In the genomic region with DNA sequence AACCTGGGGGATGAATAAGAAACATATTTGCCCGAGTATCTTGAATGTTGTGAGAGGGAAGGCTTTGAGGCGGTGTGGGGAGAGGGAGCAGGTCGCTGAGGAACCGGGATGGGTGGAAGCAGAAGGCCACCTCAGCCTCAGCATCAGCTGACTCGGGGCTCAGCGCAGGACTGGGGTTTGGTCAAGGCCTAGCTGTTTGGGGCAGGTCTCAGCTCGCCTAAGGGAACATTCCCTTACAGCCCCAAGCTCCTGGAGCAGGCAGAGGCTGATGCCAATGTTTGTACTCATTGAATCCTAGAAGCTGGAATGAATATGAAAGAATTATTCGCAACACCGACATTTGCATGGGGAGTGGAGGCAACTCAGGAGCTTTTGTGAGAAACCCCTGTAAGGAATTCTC, we compare ENCODE assay signal across 20 mouse cellular contexts.
"Had no signal": no experiment of that assay in that cellular context is flagged by ENCODE, and none has a peak within 500 bp of the region (broad histone marks: within the 10 kb centered on the region; RNA-seq: fewer than 3 reads in every experiment).

No protein-coding gene starts in this region.

- ATAC-seq: liver, postnatal 0 days; lung, postnatal 0 days; midbrain, embryonic 13.5 days; midbrain, embryonic 15.5 days had no signal

- H3K4me3 ChIP-seq: liver, embryonic 13.5 days; liver, embryonic 15.5 days; lung, embryonic 15.5 days; megakaryocyte, embryonic 14.5 days; midbrain, embryonic 13.5 days; midbrain, embryonic 15.5 days; neural tube, embryonic 12.5 days; stomach, embryonic 15.5 days had no signal

- H3K36me3 ChIP-seq: liver, embryonic 13.5 days; liver, embryonic 15.5 days; lung, embryonic 15.5 days; midbrain, embryonic 13.5 days; midbrain, embryonic 15.5 days; neural tube, embryonic 12.5 days; stomach, embryonic 15.5 days had no signal

- H3K4me1 ChIP-seq: liver, embryonic 13.5 days; liver, embryonic 15.5 days; neural tube, embryonic 12.5 days; stomach, embryonic 15.5 days had no signal

- H3K27ac ChIP-seq: liver, embryonic 13.5 days; liver, embryonic 15.5 days; lung, embryonic 15.5 days; macrophage; midbrain, embryonic 13.5 days; midbrain, embryonic 15.5 days; neural tube, embryonic 12.5 days; stomach, embryonic 15.5 days had no signal

- H3K4me2 ChIP-seq: liver, embryonic 11.5 days; liver, embryonic 13.5 days; liver, embryonic 15.5 days; lung, embryonic 15.5 days; midbrain, embryonic 11.5 days; midbrain, embryonic 13.5 days; midbrain, embryonic 15.5 days; neural tube, embryonic 12.5 days; stomach, embryonic 15.5 days had no signal

- H3K27me3 ChIP-seq: liver, embryonic 13.5 days; liver, embryonic 15.5 days; lung, embryonic 15.5 days; midbrain, embryonic 13.5 days; midbrain, embryonic 15.5 days; neural tube, embryonic 12.5 days; stomach, embryonic 15.5 days had no signal

- H3K9me3 ChIP-seq: liver, embryonic 13.5 days; liver, embryonic 15.5 days; lung, embryonic 15.5 days; midbrain, embryonic 13.5 days; midbrain, embryonic 15.5 days; neural tube, embryonic 12.5 days; stomach, embryonic 15.5 days had no signal

- H3K9ac ChIP-seq: liver, embryonic 13.5 days; liver, embryonic 15.5 days; liver, postnatal 0 days; lung, embryonic 15.5 days; midbrain, embryonic 13.5 days; midbrain, embryonic 15.5 days; neural tube, embryonic 12.5 days; stomach, embryonic 15.5 days had no signal

- DNase-seq: liver, embryonic 13.5 days; liver, postnatal 0 days; lung, adult 2 months; lung, postnatal 14 days; lung, postnatal 36 days; right cerebral cortex, postnatal 14 days; thymus, adult 2 months; thymus, postnatal 25 days; thymus, postnatal 4 days had no signal
